Mouse (Mus musculus) bone marrow, adult 2 months (tissue): ENCODE results near the gene Slc38a10.

ENCODE experiments used
- CTCF ChIP-seq: fragments of 200-500 bp; IDR thresholded peaks from 2 replicates; pipeline ENCODE4 v1.5.1; 2011; ENCODE audit warnings: low read length, control low read depth; ENCODE audit not compliant: control insufficient read depth, insufficient read depth
- POLR2A ChIP-seq: fragments of 200-500 bp; IDR thresholded peaks from 2 replicates; pipeline ENCODE4 v1.6.1; 2011; ENCODE audit warnings: low read depth, mild to moderate bottlenecking, control low read depth, low read length, borderline replicate concordance; ENCODE audit not compliant: control insufficient read depth

- TF ChIP-seq POLR2A: no peak
- TF ChIP-seq CTCF: no peak
These were observed 41.5 kb downstream of the Slc38a10 start for GRCm38 (mm10) chr11:120109558-120110210.
